Mouse (Mus musculus): ENCODE results near the gene Sfxn2. TPM values are rescaled to one million over a fixed set of nuclear protein-coding genes. Genes with fewer than 3 reads are reported as not detected.

The Sfxn2 gene
- total and polyA plus RNA-seq, 2 experiments from 2014 or later, result 6.0 to 9.8 TPM

DNA sequence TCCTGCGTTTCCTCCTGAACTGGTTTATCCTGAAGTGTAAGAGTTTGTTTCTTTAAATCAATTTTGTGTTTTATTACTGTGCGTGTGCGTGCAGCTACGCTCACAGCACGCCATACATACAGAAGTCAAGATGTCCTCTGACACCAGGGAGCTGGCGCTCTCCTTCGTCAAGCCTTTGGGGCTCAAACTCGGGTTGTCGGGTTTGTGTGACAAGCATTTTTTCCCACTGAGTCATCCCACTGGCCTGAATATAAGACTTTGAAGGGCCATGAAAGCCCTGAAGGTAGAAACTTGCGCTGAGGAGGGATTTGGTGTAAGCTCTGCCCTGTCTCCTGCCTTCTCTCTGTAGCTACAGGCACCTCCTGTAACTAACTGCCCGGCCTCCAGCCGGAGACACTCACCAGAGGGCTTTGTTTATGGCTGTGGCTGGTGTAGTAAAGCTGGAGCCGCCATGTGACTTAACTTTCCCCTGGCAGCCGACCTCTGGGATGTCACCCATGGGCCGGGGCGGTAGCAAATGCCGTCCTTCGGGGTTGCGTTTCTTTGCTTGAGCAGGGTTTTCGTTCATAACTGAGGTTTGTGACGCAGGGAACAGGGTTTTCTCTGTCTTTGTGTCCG lies 69.1 kb downstream of the Sfxn2 start:
- Histone ChIP-seq H3K27ac (ENCODE audit: low read depth, low read length) (peak overlapping the region; percentile 55), H3K9ac (replicated peaks; ENCODE audit: low read length, poor library complexity, severe bottlenecking) (no peak overlapping the region), H3K4me3 (ENCODE audit: low read depth, low read length) (no peak overlapping the region), H3K36me3 (ENCODE audit: insufficient read depth, low read length) (peaks cover 6% of the 10 kb centered on the region), H3K4me1 (ENCODE audit: insufficient read depth, low read length) (peaks cover 3% of the 10 kb centered on the region; the same call in 1 of the 2 replicates), H3K9me3 (ENCODE audit: low read length) (no peaks in the 10 kb centered on the region), H3K4me2 (ENCODE audit: low read depth, low read length, poor library complexity, severe bottlenecking) (no peak overlapping the region), H3K27me3 (ENCODE audit: insufficient read depth, low read length) (no peaks in the 10 kb centered on the region)
- 64% methylated on average over 22 of the region's 22 CpGs for WGBS
- ATAC-seq (ENCODE audit: low FRiP score) (no peak), DNase-seq (ENCODE audit: low spot score) (no peak)
- TF ChIP-seq CTCF (IDR thresholded peaks at IDR 0.05), result no peak

DNA sequence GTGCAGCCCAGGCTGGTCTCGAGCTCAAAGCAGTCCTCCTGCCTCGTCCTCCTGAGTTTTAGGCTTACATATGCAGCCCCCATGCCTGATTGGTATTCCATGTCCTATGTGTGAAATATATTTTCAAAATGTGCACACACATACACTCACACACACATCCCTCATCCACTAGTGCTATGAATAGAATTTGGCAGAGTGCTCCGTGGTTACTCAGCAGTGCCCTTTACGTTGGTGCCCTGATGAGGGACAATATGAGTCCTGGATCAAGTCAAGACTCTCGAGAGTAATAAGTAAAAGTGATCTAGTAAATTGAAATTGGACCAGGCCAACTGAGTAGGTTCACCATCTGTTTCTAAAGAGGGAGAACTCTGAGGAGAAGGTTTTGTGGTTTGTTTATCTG lies 70.1 kb downstream of the Sfxn2 start:
- 0 out of 2 replicates have a peak overlapping the region, but pooled peaks have one; percentile 7 for H3K27ac ChIP-seq (ENCODE audit: low read depth, low read length)
- H3K9me3 ChIP-seq (ENCODE audit: low read length), result no peaks in the 10 kb centered on the region
- H3K4me1 ChIP-seq (ENCODE audit: insufficient read depth, low read length), result peaks cover 3% of the 10 kb centered on the region; the same call in 1 of the 2 replicates
- H3K36me3 ChIP-seq (ENCODE audit: insufficient read depth, low read length), result peaks cover 6% of the 10 kb centered on the region
- H3K9ac ChIP-seq (replicated peaks; ENCODE audit: low read length, poor library complexity, severe bottlenecking), result no peak overlapping the region
- no peak overlapping the region for H3K4me2 ChIP-seq (ENCODE audit: low read depth, low read length, poor library complexity, severe bottlenecking)
- no peak for TF ChIP-seq CTCF (IDR thresholded peaks at IDR 0.05)
- DNase-seq (ENCODE audit: low spot score), result no peak
- WGBS, result 85% methylated on average over 5 of the region's 5 CpGs
- ATAC-seq (ENCODE audit: low FRiP score), result no peak
- no peak overlapping the region for H3K4me3 ChIP-seq (ENCODE audit: low read depth, low read length)
- H3K27me3 ChIP-seq (ENCODE audit: insufficient read depth, low read length), result no peaks in the 10 kb centered on the region

DNA sequence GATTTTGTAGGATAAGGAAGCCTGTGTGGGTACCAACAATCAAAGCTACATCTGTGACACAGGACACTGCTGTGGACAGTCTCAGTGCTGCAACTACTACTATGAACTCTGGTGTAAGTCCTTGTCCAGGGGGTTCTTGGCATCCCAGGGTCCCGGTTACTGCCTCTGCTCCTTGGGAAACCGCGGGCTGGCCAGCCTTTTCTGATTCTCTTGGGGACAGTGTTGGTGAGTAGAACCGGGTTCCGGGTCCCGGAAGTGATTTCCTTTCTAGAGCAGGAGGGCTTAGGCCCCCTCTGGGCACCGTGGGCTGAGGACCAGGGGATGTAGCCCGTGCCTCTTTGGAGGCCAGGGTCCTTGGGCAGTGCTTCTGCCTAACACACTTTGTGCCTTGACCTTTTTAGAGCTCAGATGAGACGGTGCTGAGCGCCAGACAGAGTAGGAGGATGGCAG lies 71.2 kb downstream of the Sfxn2 start:
- Histone ChIP-seq H3K36me3 (ENCODE audit: insufficient read depth, low read length) (peaks cover 6% of the 10 kb centered on the region), H3K27me3 (ENCODE audit: insufficient read depth, low read length) (no peaks in the 10 kb centered on the region), H3K4me3 (ENCODE audit: low read depth, low read length) (no peak overlapping the region), H3K4me1 (ENCODE audit: insufficient read depth, low read length) (peaks cover 3% of the 10 kb centered on the region; the same call in 1 of the 2 replicates), H3K9me3 (ENCODE audit: low read length) (no peaks in the 10 kb centered on the region), H3K9ac (replicated peaks; ENCODE audit: low read length, poor library complexity, severe bottlenecking) (no peak overlapping the region), H3K27ac (ENCODE audit: low read depth, low read length) (peak overlapping the region; percentile 27; the same call in 1 of the 2 replicates), H3K4me2 (ENCODE audit: low read depth, low read length, poor library complexity, severe bottlenecking) (no peak overlapping the region)
- ATAC-seq (ENCODE audit: low FRiP score), result no peak
- 72% methylated on average over 10 of the region's 10 CpGs for WGBS
- TF ChIP-seq CTCF (IDR thresholded peaks at IDR 0.05), result no peak
- DNase-seq (ENCODE audit: low spot score), result no peak

DNA sequence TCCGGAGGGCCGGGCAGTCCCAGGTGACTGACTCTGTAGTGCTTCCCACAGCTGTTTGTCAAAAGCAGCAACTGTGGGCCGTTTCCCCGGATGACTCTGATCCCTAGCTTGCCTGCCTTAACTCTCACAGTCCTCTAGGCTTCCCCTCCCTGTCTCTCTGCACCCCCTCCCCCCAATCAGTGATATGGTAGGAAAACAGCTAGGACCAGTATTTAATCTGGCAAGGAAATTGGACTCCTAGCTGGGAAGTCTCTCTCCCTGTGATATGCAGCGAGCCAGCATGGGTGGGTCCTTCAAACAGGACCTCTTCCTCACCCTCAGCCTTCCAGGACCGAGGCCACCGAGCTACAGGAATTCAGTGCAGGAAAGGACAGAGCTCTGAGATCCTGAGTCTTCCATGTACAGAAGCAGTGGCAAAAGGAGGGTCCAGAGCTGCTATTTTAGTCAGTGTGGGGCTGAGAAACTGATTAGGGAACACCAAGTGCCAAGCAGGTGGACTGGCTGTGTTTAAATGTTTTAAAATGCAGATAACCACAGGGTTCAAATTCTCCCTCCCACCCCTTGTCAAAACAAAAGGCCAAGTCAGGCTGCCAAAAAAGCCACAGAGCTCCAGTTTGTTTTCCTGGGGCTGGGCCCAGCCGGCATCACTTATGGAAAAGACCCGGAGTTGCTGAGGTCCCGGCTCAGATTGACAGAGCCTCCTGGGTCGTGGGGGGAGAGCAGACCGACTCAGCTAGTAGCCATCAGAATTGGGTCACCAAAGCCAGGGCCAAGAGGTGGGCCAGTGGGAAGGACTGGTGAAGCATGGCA lies 71.8 kb downstream of the Sfxn2 start:
- Histone ChIP-seq H3K4me1 (ENCODE audit: insufficient read depth, low read length) (peaks cover 3% of the 10 kb centered on the region; the same call in 1 of the 2 replicates), H3K27ac (ENCODE audit: low read depth, low read length) (peak overlapping the region; percentile 27), H3K4me3 (ENCODE audit: low read depth, low read length) (no peak overlapping the region), H3K27me3 (ENCODE audit: insufficient read depth, low read length) (no peaks in the 10 kb centered on the region), H3K9ac (replicated peaks; ENCODE audit: low read length, poor library complexity, severe bottlenecking) (no peak overlapping the region), H3K9me3 (ENCODE audit: low read length) (no peaks in the 10 kb centered on the region), H3K36me3 (ENCODE audit: insufficient read depth, low read length) (peaks cover 6% of the 10 kb centered on the region), H3K4me2 (ENCODE audit: low read depth, low read length, poor library complexity, severe bottlenecking) (no peak overlapping the region)
- no peak for TF ChIP-seq CTCF (IDR thresholded peaks at IDR 0.05)
- peak; percentile 68 for DNase-seq (ENCODE audit: low spot score)
- 40% methylated on average over 12 of the region's 12 CpGs for WGBS
- ATAC-seq (ENCODE audit: low FRiP score), result peak; percentile 43; the same call in 1 of the 2 replicates

DNA sequence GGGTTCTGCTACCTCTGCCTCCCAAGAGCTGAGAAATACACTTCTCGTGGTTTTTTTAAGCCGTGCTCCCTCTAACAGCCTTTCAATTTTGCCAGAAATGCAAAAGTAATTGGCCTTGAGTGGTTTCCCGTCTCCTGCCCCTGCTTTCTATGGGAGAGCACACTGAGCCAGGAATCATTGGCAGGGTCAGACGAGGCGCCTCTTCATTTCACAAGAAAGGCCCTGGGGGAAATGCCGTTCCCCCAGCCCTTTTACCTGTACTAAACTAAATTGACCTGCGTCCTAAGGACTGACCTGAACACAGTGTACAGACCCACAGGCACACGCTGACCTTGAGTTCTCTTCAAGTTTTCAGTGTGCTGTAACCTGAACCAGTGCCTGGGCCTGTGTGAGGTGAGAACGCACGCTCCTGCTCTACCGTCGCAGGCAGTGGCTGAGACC lies 72.9 kb downstream of the Sfxn2 start:
- 75% methylated on average over 12 of the region's 12 CpGs for WGBS
- no peak for ATAC-seq (ENCODE audit: low FRiP score)
- H3K27me3 ChIP-seq (ENCODE audit: insufficient read depth, low read length), result no peaks in the 10 kb centered on the region
- no peak overlapping the region for H3K9ac ChIP-seq (replicated peaks; ENCODE audit: low read length, poor library complexity, severe bottlenecking)
- TF ChIP-seq CTCF (IDR thresholded peaks at IDR 0.05), result no peak
- no peak for DNase-seq (ENCODE audit: low spot score)
- H3K36me3 ChIP-seq (ENCODE audit: insufficient read depth, low read length), result peaks cover 6% of the 10 kb centered on the region
- H3K4me2 ChIP-seq (ENCODE audit: low read depth, low read length, poor library complexity, severe bottlenecking), result no peak overlapping the region
- H3K9me3 ChIP-seq (ENCODE audit: low read length), result no peaks in the 10 kb centered on the region
- H3K4me1 ChIP-seq (ENCODE audit: insufficient read depth, low read length), result peaks cover 3% of the 10 kb centered on the region; the same call in 1 of the 2 replicates
- no peak overlapping the region for H3K4me3 ChIP-seq (ENCODE audit: low read depth, low read length)
- H3K27ac ChIP-seq (ENCODE audit: low read depth, low read length), result no peak overlapping the region

DNA sequence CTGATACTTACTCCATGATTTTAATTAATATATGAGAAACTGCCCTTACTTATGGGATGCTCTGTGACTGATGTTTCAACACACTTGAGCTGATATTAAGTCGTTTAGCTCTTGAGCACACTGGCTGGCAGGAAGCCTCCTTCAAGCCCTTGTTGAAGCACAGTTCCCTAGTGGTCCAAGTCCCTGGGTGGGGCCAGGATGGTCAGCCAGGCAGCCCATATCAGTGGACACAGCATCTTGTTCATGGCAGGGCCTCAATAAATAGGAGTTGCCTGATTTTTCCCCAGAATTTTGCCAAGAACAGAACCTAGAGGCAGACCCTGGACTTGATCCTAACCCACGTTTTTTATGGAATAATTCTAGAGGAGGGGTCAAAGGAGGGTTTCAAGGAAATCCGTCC lies 74.1 kb downstream of the Sfxn2 start:
- H3K4me3 ChIP-seq (ENCODE audit: low read depth, low read length), result no peak overlapping the region
- H3K9me3 ChIP-seq (ENCODE audit: low read length), result no peaks in the 10 kb centered on the region
- H3K4me1 ChIP-seq (ENCODE audit: insufficient read depth, low read length), result no peaks in the 10 kb centered on the region
- no peak overlapping the region for H3K27ac ChIP-seq (ENCODE audit: low read depth, low read length)
- no peak for TF ChIP-seq CTCF (IDR thresholded peaks at IDR 0.05)
- WGBS, result 79% methylated on average over 3 of the region's 3 CpGs
- H3K9ac ChIP-seq (replicated peaks; ENCODE audit: low read length, poor library complexity, severe bottlenecking), result no peak overlapping the region
- ATAC-seq (ENCODE audit: low FRiP score), result no peak
- H3K27me3 ChIP-seq (ENCODE audit: insufficient read depth, low read length), result no peaks in the 10 kb centered on the region
- no peak overlapping the region for H3K4me2 ChIP-seq (ENCODE audit: low read depth, low read length, poor library complexity, severe bottlenecking)
- H3K36me3 ChIP-seq (ENCODE audit: insufficient read depth, low read length), result peaks cover 5% of the 10 kb centered on the region; the same call in 1 of the 2 replicates
- DNase-seq (ENCODE audit: low spot score), result no peak

Other genes with a start within 250 kb of the Sfxn2 start
- 471 and 481 TPM in 2 replicates for gene Psd, start 246.2 kb upstream of the Sfxn2 start, total RNA-seq (2014; rRNA removed)
- 179 and 185 TPM in 2 replicates for gene Psd, start 246.2 kb upstream of the Sfxn2 start, polyA plus RNA-seq (2015; fragmentation: Nextera tagmentation; extraction: Ambion mirVana)
- 48.3 and 57.8 TPM in 2 replicates for gene Fbxl15, start 245.2 kb upstream of the Sfxn2 start, total RNA-seq (2014; rRNA removed)
- 55.2 and 56.8 TPM in 2 replicates for gene Fbxl15, start 245.2 kb upstream of the Sfxn2 start, polyA plus RNA-seq (2015; fragmentation: Nextera tagmentation; extraction: Ambion mirVana)
- 157 and 177 TPM in 2 replicates for gene Cuedc2, start 234.7 kb upstream of the Sfxn2 start, total RNA-seq (2014; rRNA removed)
- gene Cuedc2, start 234.7 kb upstream of the Sfxn2 start, polyA plus RNA-seq (2015; fragmentation: Nextera tagmentation; extraction: Ambion mirVana), result 314 and 337 TPM in 2 replicates
- gene Mfsd13a, start 232.2 kb upstream of the Sfxn2 start, total RNA-seq (2014; rRNA removed), result 7.2 and 19.2 TPM in 2 replicates
- 10.6 and 11.4 TPM in 2 replicates for gene Mfsd13a, start 232.2 kb upstream of the Sfxn2 start, polyA plus RNA-seq (2015; fragmentation: Nextera tagmentation; extraction: Ambion mirVana)
- gene 2310034G01Rik, start 223.1 kb upstream of the Sfxn2 start, total RNA-seq (2014; rRNA removed), result 2.0 and 3.8 TPM in 2 replicates
- 2.0 and 2.2 TPM in 2 replicates for gene 2310034G01Rik, start 223.1 kb upstream of the Sfxn2 start, polyA plus RNA-seq (2015; fragmentation: Nextera tagmentation; extraction: Ambion mirVana)
- gene Actr1a, start 177.6 kb upstream of the Sfxn2 start, total RNA-seq (2014; rRNA removed), result 356 and 359 TPM in 2 replicates
- 327 and 343 TPM in 2 replicates for gene Actr1a, start 177.6 kb upstream of the Sfxn2 start, polyA plus RNA-seq (2015; fragmentation: Nextera tagmentation; extraction: Ambion mirVana)
- 11.5 and 14.4 TPM in 2 replicates for gene Sufu, start 176.5 kb upstream of the Sfxn2 start, total RNA-seq (2014; rRNA removed)
- gene Sufu, start 176.5 kb upstream of the Sfxn2 start, polyA plus RNA-seq (2015; fragmentation: Nextera tagmentation; extraction: Ambion mirVana), result 13.2 and 14.5 TPM in 2 replicates
- 96.6 and 103 TPM in 2 replicates for gene Trim8, start 71.7 kb upstream of the Sfxn2 start, total RNA-seq (2014; rRNA removed)
- 27.8 and 30.4 TPM in 2 replicates for gene Trim8, start 71.7 kb upstream of the Sfxn2 start, polyA plus RNA-seq (2015; fragmentation: Nextera tagmentation; extraction: Ambion mirVana)
- gene Arl3, start 167 bp upstream of the Sfxn2 start, total RNA-seq (2014; rRNA removed), result 94.5 and 109 TPM in 2 replicates
- gene Arl3, start 167 bp upstream of the Sfxn2 start, polyA plus RNA-seq (2015; fragmentation: Nextera tagmentation; extraction: Ambion mirVana), result 192 and 194 TPM in 2 replicates
- gene Wbp1l, start 25.7 kb downstream of the Sfxn2 start, total RNA-seq (2014; rRNA removed), result 44.2 and 44.8 TPM in 2 replicates
- 27.1 and 27.8 TPM in 2 replicates for gene Wbp1l, start 25.7 kb downstream of the Sfxn2 start, polyA plus RNA-seq (2015; fragmentation: Nextera tagmentation; extraction: Ambion mirVana)
- gene Cyp17a1, start 99.8 kb downstream of the Sfxn2 start, total RNA-seq (2014; rRNA removed), result not detected in 2 replicates
- not detected in 2 replicates for gene Cyp17a1, start 99.8 kb downstream of the Sfxn2 start, polyA plus RNA-seq (2015; fragmentation: Nextera tagmentation; extraction: Ambion mirVana)
- gene Borcs7, start 116.5 kb downstream of the Sfxn2 start, total RNA-seq (2014; rRNA removed), result 13.2 and 16.3 TPM in 2 replicates
- gene Borcs7, start 116.5 kb downstream of the Sfxn2 start, polyA plus RNA-seq (2015; fragmentation: Nextera tagmentation; extraction: Ambion mirVana), result 41.3 and 43.0 TPM in 2 replicates
- gene As3mt, start 134.1 kb downstream of the Sfxn2 start, total RNA-seq (2014; rRNA removed), result 21.3 and 28.9 TPM in 2 replicates
- 36.4 and 37.9 TPM in 2 replicates for gene As3mt, start 134.1 kb downstream of the Sfxn2 start, polyA plus RNA-seq (2015; fragmentation: Nextera tagmentation; extraction: Ambion mirVana)
- 26.1 and 37.5 TPM in 2 replicates for gene Cnnm2, start 188.2 kb downstream of the Sfxn2 start, total RNA-seq (2014; rRNA removed)
- 8.2 and 8.3 TPM in 2 replicates for gene Cnnm2, start 188.2 kb downstream of the Sfxn2 start, polyA plus RNA-seq (2015; fragmentation: Nextera tagmentation; extraction: Ambion mirVana)

Measured in midbrain, postnatal 0 days (tissue).